Mouse (Mus musculus): ENCODE data around the gene Scarb2.
A peak's percentile ranks its signal among the peaks of the same experiment; 100 is the strongest.

The Scarb2 gene

GRCm38 (mm10) chr5:92434070-92434469 is 72.6 kb downstream of the Scarb2 start:
- no peak for DNase-seq

GRCm38 (mm10) chr5:92431611-92432010 is 75.0 kb downstream of the Scarb2 start:
- no peak for DNase-seq

- no peak for DNase-seq
Measured at GRCm38 (mm10) chr5:92430723-92431122, 75.9 kb downstream of the Scarb2 start.

DNA sequence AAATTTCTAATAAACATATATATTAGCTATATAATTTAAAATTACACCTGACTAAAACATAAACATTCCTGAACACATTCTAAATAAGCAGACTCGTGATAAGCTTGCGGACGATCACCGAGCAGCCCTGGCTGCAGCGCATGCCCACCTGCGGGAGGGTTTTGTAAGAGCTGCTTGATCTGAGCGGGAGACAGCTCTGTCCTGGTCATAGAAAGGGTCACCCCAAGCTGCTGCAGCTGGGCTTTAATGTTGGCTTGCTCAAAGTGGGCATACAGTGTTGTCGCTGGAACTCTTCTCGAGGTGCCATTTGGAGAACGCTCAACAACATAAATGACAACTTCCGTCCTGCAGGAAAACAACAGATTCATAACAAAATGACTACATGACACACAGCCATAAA is 82.5 kb downstream of the Scarb2 start:
- no peak for DNase-seq

DNA sequence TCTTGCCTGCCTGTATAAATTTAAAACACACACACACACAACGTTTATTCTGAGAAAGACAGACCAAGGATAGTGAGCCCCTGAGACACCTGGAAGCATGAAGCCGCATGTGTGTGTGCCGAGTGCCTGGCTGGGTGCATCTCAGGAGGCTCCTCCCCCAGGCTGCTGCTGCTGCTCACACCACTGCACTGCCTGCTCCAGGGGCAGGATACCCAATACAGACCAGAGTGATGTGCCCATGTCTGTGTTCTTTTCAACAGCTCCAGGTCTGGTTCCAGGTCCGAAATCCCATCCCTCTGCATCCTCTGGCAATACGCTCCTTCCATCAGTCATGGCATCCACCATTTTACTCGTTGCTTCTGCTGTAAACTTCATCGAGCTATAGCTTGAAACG is 92.7 kb downstream of the Scarb2 start:
- no peak for DNase-seq

- no peak for DNase-seq
Measured at GRCm38 (mm10) chr5:92413271-92413981, 93.2 kb downstream of the Scarb2 start.

- DNase-seq = no peak
Measured at GRCm38 (mm10) chr5:92411461-92412140, 95.0 kb downstream of the Scarb2 start.

DNA sequence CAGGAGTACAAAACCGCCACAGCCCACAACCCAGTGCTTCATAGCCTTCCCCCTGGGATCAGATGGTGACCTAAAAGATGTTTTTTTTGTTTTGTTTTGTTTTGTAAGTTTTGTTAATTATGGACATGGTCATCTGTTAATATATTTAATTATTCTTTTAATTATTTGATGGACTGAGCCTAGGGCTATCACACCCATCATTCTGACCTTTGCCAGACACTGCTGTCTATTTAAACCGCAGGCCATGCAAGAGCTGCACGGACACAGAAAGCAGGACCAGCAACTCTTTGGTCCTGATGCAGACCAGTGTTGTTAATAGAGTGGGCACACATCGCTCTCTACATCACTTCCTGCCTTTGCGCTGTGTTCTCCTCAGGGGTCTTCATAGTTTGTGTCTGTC is 96.1 kb downstream of the Scarb2 start:
- no peak for DNase-seq

GRCm38 (mm10) chr5:92409361-92410155 is 97.1 kb downstream of the Scarb2 start:
- no peak for DNase-seq

- DNase-seq = no peak
Measured at GRCm38 (mm10) chr5:92404400-92404678, 102.3 kb downstream of the Scarb2 start.

DNA sequence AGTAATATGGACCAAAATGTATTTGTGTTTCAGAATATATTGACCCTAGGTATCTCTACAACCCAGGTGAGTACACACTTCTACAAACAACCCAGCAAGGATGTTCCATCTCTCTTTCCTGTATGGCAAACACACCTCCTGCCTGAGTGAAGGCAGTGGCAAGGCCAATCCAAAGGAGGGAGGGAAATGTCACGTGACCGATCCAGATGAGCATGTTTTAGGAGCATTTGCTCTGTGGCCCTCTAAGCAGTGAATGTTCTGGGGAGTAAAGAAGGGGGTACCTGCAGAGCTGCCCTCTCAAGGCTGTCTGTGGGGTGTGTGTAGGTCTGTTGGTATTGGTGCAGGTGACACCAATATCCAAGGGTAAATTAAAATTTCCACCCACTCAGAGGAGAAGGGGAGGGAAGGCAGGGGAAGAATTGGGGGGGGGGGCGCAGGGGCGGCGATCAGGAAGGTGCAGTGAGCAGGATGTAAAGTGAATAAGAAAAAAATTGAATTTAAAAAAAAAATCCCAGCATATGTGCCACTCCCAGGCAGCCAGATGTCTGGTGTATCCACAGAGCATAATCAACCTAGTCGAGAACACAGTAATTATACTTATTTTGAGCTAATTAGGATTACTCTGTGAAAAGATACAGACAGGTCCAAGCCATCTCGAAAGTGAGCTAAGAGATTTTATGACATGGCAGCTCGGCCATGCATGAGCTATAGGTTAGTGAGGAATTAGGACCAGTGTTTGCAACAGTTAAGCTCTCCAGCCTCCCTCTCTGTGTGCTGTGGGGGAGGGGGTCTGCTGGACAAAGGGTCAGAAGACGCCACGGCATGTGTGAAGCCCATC is 102.9 kb downstream of the Scarb2 start:
- DNase-seq = no peak

DNA sequence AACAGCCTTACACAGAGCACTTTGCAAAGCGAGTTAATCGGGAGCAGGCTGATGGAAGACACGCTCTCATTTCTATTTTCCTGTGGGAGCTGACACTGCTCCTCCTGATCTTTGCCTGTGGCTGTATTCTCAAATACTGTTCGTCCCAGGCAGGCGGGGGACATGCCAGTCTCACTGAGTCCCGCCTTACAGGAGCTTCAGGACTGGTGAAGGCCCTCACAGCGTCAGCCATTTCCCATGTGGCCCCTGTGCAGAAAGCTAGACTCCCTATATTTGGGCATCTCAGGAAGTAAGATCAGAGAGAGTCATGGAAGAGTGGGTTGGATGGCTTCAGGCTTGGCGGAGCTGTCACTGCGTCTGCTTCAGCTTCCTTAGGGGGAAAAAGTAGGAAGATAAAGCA is 103.8 kb downstream of the Scarb2 start:
- DNase-seq = no peak

DNA sequence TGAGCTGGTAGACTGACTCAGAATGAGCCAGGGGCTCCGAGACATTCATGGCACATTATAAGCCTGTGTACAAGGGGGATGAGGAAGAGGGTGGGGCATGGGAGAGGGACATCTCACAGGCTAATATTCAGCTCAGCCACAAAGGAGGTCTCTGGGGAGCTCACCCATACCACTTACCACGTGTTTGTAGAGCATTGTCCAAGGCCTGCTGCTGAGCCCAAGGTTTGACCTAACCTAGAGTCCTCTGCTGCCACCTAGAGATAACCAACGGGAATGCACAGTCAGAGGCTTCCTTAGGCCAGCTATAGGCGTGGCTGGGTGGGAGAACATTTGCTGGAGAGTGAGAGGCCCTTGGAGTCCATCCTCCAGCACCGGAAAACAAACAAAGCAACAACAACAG is 108.5 kb downstream of the Scarb2 start:
- DNase-seq = peak; percentile 61

DNA sequence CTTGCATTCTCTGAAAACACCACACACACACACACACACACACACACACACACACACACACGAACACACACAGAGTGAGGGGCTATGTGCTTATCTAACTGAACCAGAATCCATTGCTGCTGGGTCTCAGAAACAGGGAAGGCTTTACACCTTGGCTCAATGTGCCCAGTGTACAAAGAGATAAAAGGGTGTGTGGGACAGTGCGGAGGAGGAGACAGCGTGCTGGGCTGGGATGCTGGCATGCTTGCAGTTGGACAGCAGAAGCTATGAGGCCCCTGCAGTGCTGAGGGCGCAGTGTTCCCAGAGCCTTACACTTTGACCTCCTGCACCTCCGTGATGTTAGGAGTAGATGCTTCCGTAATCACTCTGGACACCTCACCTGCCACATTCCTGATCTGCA is 110.2 kb downstream of the Scarb2 start:
- no peak for DNase-seq

- DNase-seq = no peak
Measured at GRCm38 (mm10) chr5:92395764-92396163, 110.9 kb downstream of the Scarb2 start.

- DNase-seq = no peak
Measured at GRCm38 (mm10) chr5:92393863-92394262, 112.8 kb downstream of the Scarb2 start.

- no peak for DNase-seq
Measured at GRCm38 (mm10) chr5:92392542-92392941, 114.1 kb downstream of the Scarb2 start.

Data from right cerebral cortex, postnatal 25 days (tissue).